Mouse (Mus musculus) intestine, embryonic 16.5 days (tissue): Measurements from ENCODE around the gene Sdhaf3. TPM values are rescaled to one million over a fixed set of nuclear protein-coding genes. Genes with fewer than 3 reads are reported as not detected.

Source experiments
- ATAC-seq: fragments of 200-750 bp; cut with Nextera tagmentation; 2 replicates; pipeline ENCODE4 v1.8.0; 2017; ENCODE audit warnings: moderate TSS enrichment, moderate library complexity
- H3K27ac ChIP-seq: fragments of 300-500 bp; sonication (generic); 2 replicates; pipeline ENCODE4 v1.5.1; 2014; ENCODE audit warnings: mild to moderate bottlenecking, low read length
- H3K27me3 ChIP-seq: fragments of 300-500 bp; sonication (generic); replicated peaks from 2 replicates; pipeline ENCODE4 v1.6.1; 2014; ENCODE audit warnings: low read length, control low read depth, mixed read lengths; ENCODE audit not compliant: control insufficient read depth, insufficient read depth
- H3K36me3 ChIP-seq: fragments of 300-500 bp; sonication (generic); 2 replicates; pipeline ENCODE4 v1.6.1; 2014; ENCODE audit warnings: low read length, control low read depth; ENCODE audit not compliant: control insufficient read depth, insufficient read depth
- H3K4me1 ChIP-seq: fragments of 300-500 bp; sonication (generic); 2 replicates; pipeline ENCODE4 v1.6.1; 2014; ENCODE audit warnings: low read length, control low read depth, mixed read lengths; ENCODE audit not compliant: control insufficient read depth, insufficient read depth
- H3K4me2 ChIP-seq: fragments of 300-500 bp; sonication (generic); 2 replicates; pipeline ENCODE4 v1.6.1; 2014; ENCODE audit warnings: low read depth, low read length, control low read depth
- H3K4me3 ChIP-seq: fragments of 300-500 bp; sonication (generic); 2 replicates; pipeline ENCODE4 v1.5.1; 2014; ENCODE audit warnings: mild to moderate bottlenecking, low read length
- H3K9ac ChIP-seq: fragments of 300-500 bp; sonication (generic); 2 replicates; pipeline ENCODE4 v1.6.1; 2014; ENCODE audit warnings: low read depth, low read length
- H3K9me3 ChIP-seq: fragments of 300-500 bp; sonication (generic); 2 replicates; pipeline ENCODE4 v1.6.1; 2016; ENCODE audit warnings: low read length, control low read depth; ENCODE audit not compliant: control insufficient read depth
- WGBS: fragments of 180-500 bp; shearing (Covaris S2); extraction: QIAGEN DNeasy Blood & Tissue Kit; methylation state at CpG from one replicate; pipeline ENCODE4 v1.1.7; 2014; 5-methylcytosine and 5-hydroxymethylcytosine counted together
- polyA plus RNA-seq: library from polyadenylated mRNA; unstranded; fragments of >200 nt; fragmentation: Nextera tagmentation; extraction: Ambion mirVana; gene quantifications from 2 replicates; pipeline ENCODE4 v1.2.1, GENCODE M21; 2015

The Sdhaf3 gene
- polyA plus RNA-seq, 1 experiment from 2014 or later = 6.0 TPM

- H3K4me1 ChIP-seq = no peaks in the 10 kb centered on the region
- H3K4me2 ChIP-seq = no peak overlapping the region
- ATAC-seq = no peak
- no peaks in the 10 kb centered on the region for H3K27me3 ChIP-seq
- no peaks in the 10 kb centered on the region for H3K36me3 ChIP-seq
- no peak overlapping the region for H3K4me3 ChIP-seq
- H3K9ac ChIP-seq = no peak overlapping the region
- no peak overlapping the region for H3K27ac ChIP-seq
- WGBS = 79% methylated on average over 2 of the region's 2 CpGs
- no peaks in the 10 kb centered on the region for H3K9me3 ChIP-seq
Measured at GRCm38 (mm10) chr6:7085506-7085905, 129.7 kb downstream of the Sdhaf3 start.

GRCm38 (mm10) chr6:7092094-7092493 is 136.3 kb downstream of the Sdhaf3 start:
- no peak for ATAC-seq
- Histone ChIP-seq H3K9ac (no peak overlapping the region), H3K27me3 (no peaks in the 10 kb centered on the region), H3K4me2 (no peak overlapping the region), H3K27ac (no peak overlapping the region), H3K9me3 (no peaks in the 10 kb centered on the region), H3K4me3 (no peak overlapping the region), H3K36me3 (no peaks in the 10 kb centered on the region), H3K4me1 (no peaks in the 10 kb centered on the region)
- 65% methylated on average over 1 of the region's 1 CpGs for WGBS

Other genes starting within 250 kb of the Sdhaf3 start
- gene Dlx6, start 92.7 kb upstream of the Sdhaf3 start, polyA plus RNA-seq = not detected in 2 replicates
- gene Dlx5, start 73.9 kb upstream of the Sdhaf3 start, polyA plus RNA-seq = 1.5 and 1.7 TPM in 2 replicates